Mouse (Mus musculus): ENCODE data around the gene Narfl. TPM values are rescaled to one million over a fixed set of nuclear protein-coding genes. Genes with fewer than 3 reads are reported as not detected.

Gene Narfl
- total RNA-seq, 2 experiments from 2014 or later, result 26.2 to 26.3 TPM

DNA sequence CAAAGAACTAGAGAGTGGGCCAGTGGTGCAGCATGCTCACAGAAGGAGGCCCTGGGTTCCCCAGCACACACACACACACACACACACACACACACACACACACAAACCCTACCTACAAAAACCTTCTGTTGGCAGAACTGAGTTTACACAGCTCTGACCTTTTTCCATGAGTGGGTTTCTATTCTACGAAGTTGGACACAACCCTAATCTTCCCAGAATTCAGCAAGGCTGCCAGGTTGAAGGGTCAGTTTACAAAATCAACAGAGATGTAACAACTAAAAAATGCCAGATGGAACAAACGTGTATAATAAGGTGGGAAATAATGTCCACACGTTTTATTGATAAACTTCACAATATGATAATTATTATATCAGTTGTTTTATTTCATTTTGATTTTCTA lies 15.9 kb upstream of the Narfl start:
- intact Hi-C loops (cut with DNase I), result no loop called here
- no peak for DNase-seq (ENCODE audit: extremely low spot score in 1 of 2, low spot score in 2 of 2)

DNA sequence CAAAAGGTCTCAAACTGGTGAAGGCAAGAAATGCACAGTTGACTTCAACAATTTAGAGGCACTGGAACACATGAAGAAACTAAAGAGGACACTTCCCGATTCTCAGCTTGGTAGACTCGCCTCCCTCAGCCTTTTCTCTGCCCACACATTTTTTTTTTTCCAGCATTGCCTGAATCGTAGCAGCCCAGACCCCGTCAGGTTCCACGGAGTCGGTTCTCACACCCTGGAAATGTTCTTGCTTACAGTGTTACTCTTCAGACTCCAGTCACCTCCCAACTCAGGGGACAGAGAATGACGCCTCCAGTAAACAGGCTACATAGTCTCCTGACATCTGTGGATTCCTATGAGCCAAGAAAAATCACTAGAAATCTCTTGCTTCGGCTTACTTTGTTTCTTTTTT lies 13.4 kb upstream of the Narfl start:
- no peak for DNase-seq (ENCODE audit: extremely low spot score in 1 of 2, low spot score in 2 of 2)
- intact Hi-C loops (cut with DNase I), result no loop called here

DNA sequence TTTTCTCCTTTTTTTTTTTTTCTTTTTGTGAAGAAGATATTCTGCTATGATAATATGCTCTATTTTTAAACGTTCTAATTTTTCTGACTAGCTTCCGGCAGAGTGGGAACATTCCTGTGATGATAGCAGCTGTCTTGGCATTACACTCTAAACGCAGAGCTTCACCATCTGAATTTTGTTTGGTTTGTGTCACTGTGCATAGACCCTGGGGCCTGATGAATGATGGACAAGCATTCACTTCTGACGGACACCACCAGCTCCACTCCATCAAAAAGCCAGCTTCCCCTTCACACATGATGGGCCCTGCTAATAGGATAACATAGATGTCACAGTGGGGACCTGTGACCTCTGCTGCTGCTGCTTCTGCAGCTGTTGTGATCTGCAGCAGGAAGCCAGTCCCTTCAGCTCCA lies 12.0 kb upstream of the Narfl start:
- DNase-seq (ENCODE audit: extremely low spot score in 1 of 2, low spot score in 2 of 2), result peak in 1 of 2 experiments; percentile 60
- intact Hi-C loops (cut with DNase I), result no loop called here

DNA sequence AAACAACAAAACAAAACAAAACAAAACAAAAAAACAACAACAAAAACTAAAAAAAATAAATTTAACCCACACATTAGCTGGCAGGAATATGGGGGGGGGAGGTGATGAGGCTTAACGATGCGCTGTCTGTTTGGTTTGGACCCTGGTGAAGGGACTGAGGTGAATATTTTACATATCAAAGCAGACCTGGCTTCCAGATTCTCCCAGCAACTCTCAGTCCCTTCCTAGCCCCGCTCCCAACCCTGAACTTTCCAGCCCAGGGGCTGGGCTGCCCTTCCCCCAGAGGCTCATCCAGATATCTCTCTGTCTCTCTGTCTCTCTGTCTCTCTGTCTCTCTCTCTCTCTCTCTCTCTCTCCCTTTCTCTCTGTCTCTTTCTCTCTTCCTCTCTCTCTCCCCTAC lies 11.0 kb upstream of the Narfl start:
- intact Hi-C loops (cut with DNase I), result no loop called here
- DNase-seq (ENCODE audit: extremely low spot score in 1 of 2, low spot score in 2 of 2), result no peak

DNA sequence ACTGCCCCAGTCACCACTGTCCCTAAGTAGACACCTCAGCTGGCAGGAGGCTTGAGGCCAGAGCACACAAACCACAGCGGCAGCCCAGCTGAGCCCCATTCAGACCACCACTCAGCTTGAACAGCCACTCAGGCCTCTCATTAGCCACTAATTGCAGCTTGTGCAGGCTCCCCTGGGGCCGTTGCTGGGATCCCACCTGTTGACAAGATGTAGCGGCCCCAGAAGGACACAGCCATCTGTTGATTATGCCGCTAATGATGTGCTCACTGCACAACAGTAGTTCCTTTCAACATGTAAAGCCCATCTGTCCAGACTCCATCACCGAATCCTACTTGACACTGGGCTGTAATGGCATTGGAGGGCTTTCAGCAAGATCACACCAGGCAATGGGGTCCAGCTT lies 7.7 kb upstream of the Narfl start:
- intact Hi-C loops (cut with DNase I), result no loop called here

DNA sequence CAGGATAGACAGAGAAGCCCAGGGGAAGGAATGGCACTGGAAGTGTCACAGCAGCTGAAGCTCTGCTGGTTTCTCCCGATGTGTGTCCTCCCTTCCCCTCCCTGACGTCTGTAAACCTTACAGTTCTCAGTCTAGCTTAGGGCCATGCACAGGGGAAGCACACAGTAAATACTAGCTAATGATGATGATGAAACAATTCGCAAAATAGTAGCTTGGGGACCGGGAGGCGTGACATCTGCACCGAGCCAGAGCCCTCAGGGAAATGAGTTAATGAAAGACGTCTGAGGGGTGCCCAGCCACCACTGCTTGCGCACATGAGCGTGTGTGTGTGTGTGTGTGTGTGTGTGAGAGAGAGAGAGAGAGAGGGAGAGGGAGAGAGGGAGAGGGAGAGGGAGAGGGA lies 4.2 kb upstream of the Narfl start:
- intact Hi-C loops (cut with DNase I), result no loop called here
- no peak for DNase-seq (ENCODE audit: extremely low spot score in 1 of 2, low spot score in 2 of 2)

More for the DNA sequence above, 7.7 kb upstream of the Narfl start:
- no peak for DNase-seq (ENCODE audit: extremely low spot score in 1 of 2, low spot score in 2 of 2)

DNA sequence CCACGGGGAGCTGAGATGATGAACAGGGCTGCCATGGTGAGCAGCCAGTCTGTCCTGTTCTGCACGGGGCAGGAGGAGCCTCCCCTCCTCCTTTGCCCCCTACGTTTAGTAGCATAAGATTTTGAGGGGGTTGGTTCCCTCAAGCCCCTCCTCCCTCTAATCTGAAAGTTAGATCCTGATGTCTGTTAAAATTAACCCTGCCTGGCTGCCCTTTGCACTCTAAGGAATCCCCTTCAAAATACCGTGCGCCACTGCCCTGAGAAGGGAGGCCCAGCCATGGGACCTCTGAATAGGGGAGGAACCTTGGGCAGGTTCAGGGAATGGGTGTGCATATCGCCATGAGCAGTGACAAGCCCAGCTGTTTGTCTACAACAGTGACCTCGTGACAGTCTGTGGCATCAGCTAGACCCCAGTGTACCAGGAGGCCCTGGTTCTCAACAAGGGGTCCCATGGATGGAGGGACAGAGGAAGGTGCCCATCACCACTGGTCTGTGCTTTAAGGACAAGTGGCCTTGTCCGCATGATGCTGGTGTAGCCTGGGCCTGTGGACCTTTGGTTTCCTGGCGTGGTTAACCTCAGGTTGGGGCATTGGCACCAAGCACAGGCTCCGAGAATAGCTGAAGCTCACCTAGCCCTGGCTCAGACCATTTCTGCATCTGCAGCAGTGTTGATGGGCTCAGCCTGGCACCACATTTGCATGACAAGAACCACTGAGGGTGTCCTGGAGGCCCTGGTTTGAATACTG lies 1.9 kb downstream of the Narfl start:
- DNase-seq (ENCODE audit: extremely low spot score in 1 of 2, low spot score in 2 of 2), result no peak

DNA sequence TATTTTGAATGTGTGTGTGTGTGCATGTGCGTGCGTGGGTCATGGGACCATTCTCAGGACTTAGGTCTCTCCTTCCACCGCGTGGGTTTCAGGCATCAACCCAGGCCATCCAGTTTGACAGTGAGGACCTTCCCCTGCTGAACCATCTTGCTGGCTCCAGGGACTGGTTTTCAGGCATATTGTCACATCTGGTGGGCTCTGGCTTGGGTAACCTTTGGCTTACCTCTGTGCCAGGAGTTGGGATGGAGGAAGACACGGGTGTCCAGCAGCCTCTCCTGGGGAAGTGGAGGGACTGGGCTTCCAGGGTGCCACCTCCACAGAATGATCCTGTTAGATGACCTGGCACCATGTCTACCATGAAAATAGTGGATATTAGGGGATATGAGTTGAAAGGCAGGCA lies 4.4 kb downstream of the Narfl start:
- intact Hi-C loops (cut with DNase I), result no loop called here
- DNase-seq (ENCODE audit: extremely low spot score in 1 of 2, low spot score in 2 of 2), result no peak

More for the DNA sequence above, 1.9 kb downstream of the Narfl start:
- intact Hi-C loops (cut with DNase I), result no loop called here

DNA sequence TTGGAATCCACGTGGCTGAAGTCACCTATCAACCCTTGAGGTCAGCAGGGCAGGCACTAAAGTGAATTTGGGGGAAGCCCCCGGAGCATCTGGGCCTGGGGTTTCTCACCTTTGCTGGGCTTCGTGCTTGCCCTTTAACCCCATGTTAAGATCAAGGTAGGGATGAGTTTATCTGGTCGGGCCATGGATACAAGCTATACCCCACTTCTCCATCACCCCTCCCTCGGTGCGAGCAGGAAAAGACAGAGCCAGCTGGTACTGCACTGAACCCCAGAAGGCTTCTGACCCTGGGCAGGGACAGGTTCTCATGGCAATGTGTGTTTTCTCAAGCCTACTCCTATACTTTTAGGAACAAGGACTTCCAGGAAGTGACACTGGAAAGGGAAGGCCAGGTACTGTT lies 7.8 kb downstream of the Narfl start:
- DNase-seq (ENCODE audit: extremely low spot score in 1 of 2, low spot score in 2 of 2), result no peak
- intact Hi-C loops (cut with DNase I), result no loop called here

DNA sequence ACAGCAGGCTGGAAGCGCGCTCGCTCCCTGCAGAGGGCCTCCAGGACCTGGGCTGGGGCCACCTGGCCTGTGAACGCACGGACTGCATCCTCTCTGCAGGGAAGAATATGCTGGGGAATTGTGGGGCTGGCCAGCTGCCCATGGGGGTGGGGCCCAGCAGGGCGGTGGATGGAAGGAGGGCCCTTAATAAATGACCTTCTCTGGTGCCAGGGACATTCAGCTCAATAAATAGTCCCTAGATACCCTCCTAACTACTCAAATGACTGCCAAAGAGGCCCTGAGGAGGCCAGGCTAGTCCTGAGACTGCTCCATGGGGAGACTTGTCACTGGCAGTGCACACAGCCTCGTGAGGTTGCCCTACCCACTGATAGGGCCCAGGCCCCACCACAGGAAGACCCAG lies 9.5 kb downstream of the Narfl start:
- intact Hi-C loops (cut with DNase I), result no loop called here
- DNase-seq (ENCODE audit: extremely low spot score in 1 of 2, low spot score in 2 of 2), result no peak

DNA sequence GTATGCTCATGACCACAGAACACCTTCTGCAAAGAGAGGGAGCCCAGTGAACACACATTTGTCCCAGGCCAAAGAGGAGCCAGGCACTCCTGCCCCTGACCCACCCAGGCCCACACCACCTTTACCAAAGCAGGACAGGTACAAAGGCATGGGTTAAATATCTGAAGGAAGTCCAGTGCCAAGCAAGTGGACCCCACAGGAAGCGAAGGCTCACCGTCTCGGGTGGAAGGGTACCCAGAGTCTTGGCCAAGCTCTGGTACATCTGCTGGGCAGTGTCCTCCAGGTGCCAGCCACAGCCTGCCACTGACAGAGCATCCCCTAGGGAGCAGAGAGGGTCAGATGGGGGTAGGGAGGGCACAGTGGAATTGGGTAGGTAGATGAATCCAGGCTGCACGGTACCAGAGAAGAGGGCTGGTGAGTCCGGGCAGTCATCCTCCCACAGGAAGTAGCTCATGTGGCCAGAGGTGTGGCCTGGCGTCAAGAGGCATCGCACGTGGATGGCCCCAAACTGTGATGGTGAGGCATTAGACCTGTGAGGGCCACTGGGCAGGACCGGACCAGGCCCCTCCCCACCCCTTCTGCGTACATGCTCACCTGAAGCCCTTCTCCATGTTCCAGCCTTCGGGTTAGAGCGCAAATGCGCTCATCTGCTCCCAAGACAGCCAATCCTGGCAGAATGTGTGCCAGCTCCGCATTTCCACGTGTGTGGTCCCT lies 10.4 kb downstream of the Narfl start:
- intact Hi-C loops (cut with DNase I), result no loop called here
- DNase-seq (ENCODE audit: extremely low spot score in 1 of 2, low spot score in 2 of 2), result no peak

DNA sequence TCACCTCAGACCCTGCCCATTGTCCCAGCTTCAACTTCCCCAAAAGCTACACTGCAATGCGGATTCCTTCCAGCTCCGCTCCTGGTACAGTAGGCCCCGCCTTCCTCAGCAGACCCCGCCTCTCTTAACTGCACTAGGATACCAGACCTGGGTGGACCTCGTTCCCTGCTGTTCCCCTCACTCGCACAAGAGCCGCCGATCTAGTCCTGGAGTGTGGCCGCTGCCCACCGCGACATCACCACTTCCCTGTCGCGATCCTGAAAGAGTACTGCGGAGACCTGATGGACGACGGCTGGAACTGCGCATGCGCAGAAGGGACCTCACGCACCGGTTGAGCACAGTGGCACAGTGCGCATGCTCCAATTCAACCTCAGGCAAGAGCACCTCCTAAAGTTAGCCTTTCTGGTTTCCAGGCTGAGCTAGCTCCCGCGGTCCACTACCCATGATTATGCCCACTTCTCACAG lies 11.7 kb downstream of the Narfl start, which contains the start of gene Haghl:
Gene Haghl, minus strand, starts transcription at position 393 of the 465 bp plus-strand sequence.
- DNase-seq (ENCODE audit: extremely low spot score in 1 of 2, low spot score in 2 of 2), result peak; percentile 95 to 97
- intact Hi-C loops (cut with DNase I), result no loop called here

DNA sequence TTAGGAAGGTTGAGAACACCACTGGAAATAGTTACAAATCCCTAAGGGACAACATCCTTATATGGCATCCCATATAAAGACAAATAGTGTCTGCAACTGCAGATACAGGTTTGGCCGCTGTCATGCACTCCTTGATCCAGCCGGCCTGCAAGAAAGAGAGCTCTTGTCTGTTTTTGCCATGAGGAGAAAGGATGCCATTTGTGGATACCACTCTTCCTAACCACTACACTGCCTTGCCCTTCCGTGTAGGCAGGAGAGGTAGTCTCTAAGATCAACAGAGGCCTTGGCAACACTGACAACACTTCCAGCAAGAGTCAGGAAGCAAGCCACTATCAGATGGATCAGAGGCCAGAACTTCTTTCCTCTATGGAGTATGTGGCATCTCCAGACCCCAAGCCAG lies 12.7 kb downstream of the Narfl start, which contains the start of gene Ccdc78:
Gene Ccdc78, plus strand, starts transcription at position 301 of the 400 bp plus-strand sequence.
- DNase-seq (ENCODE audit: extremely low spot score in 1 of 2, low spot score in 2 of 2), result no peak
- intact Hi-C loops (cut with DNase I), result no loop called here

DNA sequence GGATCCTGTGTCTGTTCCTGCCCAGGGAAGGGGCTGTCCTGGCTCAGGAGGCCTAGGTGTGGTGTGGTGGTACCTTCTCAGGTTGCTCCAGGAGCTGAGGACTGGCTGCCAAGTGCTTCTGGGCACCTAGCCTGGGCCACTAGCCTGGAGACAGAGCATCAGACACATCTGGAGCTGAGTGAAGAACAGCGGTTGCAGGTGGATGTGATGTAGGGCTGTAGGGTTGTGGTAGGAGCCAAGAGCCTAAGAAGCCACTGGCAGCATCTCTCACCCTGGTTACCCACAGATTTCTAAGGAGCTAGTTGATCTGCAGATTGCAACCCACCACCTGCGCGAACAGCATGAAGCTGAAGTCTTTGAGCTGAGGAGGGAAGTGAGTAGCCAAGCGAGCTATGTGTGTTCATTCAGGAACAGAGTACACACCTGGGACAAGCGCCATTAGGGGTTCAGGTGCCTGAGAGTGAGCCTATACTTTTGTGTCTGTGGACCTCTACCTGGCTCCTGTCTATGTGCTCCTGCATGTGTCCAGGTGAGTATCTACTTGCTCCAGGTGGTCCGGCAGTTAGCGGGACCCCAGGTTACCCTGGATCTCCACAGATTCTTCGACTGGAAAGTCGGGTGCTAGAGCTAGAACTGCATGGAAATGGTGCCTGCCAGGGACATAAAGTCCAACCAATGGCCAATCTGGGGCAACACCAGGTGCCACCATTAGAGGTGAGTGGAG lies 13.4 kb downstream of the Narfl start:
- intact Hi-C loops (cut with DNase I), result no loop called here
- DNase-seq (ENCODE audit: extremely low spot score in 1 of 2, low spot score in 2 of 2), result no peak

DNA sequence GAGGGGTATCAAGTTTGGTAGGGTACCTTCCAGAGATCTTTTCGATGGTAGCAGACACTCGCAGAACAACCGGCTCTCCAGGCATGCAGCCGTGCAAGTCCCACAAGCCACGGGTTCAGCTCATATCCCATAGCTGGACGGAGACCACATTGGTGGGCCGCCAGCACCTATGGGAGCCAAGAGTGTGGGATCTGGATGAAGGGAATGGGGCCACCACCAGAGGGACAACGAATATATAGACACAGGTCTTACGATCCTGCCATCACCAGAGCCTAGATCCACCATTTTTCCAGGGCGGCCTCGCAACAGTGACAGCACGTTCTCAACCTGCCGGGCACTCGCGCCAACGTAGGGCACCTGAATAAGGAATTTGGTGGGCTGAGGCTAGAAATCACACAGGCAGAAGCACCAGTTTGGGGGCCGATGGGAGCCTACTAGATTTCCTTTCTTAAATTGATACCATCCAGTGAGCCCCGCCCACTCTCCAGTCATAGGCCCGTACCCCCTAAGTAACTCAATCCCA lies 17.8 kb downstream of the Narfl start:
- intact Hi-C loops (cut with DNase I), result no loop called here
- DNase-seq (ENCODE audit: extremely low spot score in 1 of 2, low spot score in 2 of 2), result peak in 1 of 2 experiments; percentile 51

DNA sequence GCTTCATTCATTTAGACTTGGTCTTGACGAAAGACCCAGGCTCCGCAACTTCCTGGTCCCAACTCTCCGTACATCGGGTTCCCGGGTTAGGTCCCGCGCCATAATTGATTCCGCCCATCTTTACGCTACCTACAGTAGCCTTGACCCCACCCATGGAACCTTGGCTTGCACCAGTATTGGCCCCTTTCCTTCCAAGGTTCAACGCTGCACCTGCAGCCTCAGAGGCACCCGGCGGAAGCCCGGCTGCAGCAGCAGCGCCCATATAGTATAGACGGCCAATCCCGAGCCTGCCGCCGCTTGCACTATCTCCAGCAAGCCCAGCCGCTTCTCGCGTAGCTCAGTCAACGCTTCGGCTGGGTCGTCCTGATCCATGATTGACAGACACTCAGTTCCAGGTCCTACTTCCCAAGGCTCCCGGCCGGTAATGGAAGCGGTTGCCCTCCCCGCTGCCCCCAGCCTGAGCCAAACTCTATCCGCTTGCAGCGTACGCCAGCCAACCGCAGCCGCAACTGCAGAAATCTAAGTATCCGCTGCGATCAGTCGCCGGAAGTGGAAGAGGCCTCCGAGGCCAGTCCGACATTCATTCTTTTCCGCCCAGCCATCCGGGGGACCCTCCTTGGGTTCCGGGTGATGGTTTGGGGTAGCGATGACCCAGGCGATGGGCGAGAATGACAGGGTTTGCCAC lies 18.4 kb downstream of the Narfl start:
- intact Hi-C loops (cut with DNase I), result no loop called here
- DNase-seq (ENCODE audit: extremely low spot score in 1 of 2, low spot score in 2 of 2), result peak; percentile 82 to 89

DNA sequence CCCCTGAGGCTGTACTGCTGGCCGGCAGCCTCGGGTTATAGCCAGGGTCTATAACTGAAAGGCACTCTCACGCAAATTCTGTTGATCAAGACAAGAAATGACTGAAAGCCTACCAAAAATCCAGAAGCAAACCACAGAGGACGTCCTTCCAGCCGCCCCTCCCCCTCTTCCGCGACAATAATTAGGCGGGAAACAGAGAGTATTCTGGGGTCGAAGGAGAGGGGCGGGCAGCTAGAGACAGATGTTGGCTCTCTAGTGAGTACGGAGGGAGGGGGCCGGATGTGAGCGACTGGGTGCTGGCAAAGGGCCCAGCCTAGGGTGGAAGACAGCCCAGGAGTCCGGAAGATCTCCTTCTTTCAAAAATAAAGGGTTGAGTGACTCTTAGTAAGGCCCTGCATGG lies 19.0 kb downstream of the Narfl start, which contains the start of gene Fam173a:
Gene Fam173a, minus strand, starts transcription at position 287 of the 400 bp plus-strand sequence.
- intact Hi-C loops (cut with DNase I), result no loop called here
- peak; percentile 83 to 92 for DNase-seq (ENCODE audit: extremely low spot score in 1 of 2, low spot score in 2 of 2)

DNA sequence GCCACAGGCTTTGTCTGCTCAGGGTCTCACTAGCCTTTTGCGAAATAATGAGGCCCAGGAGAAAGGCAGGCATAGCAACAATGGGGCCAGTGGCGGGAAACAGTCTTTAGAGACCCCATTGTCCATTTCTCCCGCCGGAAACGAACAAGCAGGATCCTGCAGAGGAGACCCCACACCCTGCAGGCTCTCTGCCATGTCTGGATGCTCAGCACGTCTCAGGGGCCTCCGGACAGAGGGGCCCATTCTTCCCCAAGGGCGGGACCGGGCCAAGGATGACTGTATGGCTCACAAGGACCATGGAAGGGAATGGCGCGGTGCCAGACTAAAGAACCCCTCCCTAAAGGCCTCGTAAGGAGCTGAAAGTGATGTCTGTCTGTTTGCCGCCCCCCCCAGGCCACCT lies 20.6 kb downstream of the Narfl start:
- intact Hi-C loops (cut with DNase I), result no loop called here
- DNase-seq (ENCODE audit: extremely low spot score in 1 of 2, low spot score in 2 of 2), result peak in 1 of 2 experiments; percentile 64

DNA sequence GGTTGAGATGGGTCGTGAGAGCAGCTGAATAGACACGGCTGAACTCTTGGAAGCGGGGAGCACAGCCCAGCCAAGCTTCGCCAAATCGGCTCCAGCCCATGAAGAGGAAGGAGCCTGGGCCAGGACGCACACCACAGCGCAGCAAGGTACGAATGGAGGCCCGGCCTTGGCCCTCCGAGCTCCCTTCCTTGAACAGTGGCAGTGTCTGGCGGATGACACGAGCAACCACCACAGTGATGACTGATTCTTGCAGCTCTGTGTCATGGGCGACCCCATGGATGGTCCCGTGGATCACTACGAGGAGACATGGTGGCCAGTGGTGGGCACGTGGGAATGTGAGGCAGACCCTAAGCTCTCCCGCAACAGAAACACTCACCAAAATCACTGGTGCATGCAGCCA lies 21.4 kb downstream of the Narfl start:
- DNase-seq (ENCODE audit: extremely low spot score in 1 of 2, low spot score in 2 of 2), result no peak
- intact Hi-C loops (cut with DNase I), result loop anchor here (5.0 kb wide), 1 partner anchor 318 kb away; no protein-coding TSS in a partner anchor
